Mouse (Mus musculus): Measurements from ENCODE around the gene Pus7.

- TF ChIP-seq GATA1 (IDR thresholded peaks at IDR 0.05; ENCODE audit: low read length) (no peak), TAL1 (IDR thresholded peaks at IDR 0.05; ENCODE audit: low read length) (no peak)
These were observed 9.2 kb upstream of the Pus7 start for GRCm38 (mm10) chr5:23792726-23793125.
